Mouse (Mus musculus): Measurements from ENCODE around the gene Neurod1.

DNA sequence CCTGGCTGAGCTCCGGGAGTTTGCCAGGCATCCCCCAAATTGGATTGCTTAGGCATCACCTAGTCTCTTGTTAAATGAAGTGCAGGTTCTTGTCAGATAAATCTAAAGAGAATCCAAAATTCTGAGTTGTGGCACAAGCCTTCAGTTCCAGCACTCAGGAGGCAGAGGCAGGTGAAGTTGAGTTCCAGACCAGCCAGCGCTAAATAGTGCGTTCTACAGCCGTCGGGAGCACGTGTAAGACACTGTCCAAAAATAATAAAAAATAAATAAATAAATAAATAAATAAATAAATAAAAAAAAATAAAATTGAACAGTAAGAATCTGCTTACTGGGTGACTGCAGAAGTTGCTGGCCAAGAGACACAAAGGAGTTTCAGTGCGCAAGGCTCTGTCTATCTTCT is 27.4 kb downstream of the Neurod1 start:
- TF ChIP-seq POLR2A (IDR thresholded peaks at IDR 0.05; ENCODE audit: low read depth, low read length) (no peak), CTCF (conservative IDR thresholded peaks at IDR 0.05 in 1 of 2, IDR thresholded peaks at IDR 0.05 in 1 of 2; ENCODE audit: low read depth in 2 of 2, low read length in 2 of 2) (no peak), ELF1 (IDR thresholded peaks at IDR 0.05; ENCODE audit: low read depth, low read length) (no peak), GABPA (IDR thresholded peaks at IDR 0.05; ENCODE audit: insufficient replicate concordance, low read depth, low read length) (no peak), UBTF (IDR thresholded peaks at IDR 0.05; ENCODE audit: low read depth, low read length) (no peak), SIN3A (IDR thresholded peaks at IDR 0.05; ENCODE audit: low read length) (no peak), EP300 (IDR thresholded peaks at IDR 0.05; ENCODE audit: low read length) (no peak), CHD1 (IDR thresholded peaks at IDR 0.05; ENCODE audit: low read depth, low read length) (no peak), ZKSCAN1 (IDR thresholded peaks at IDR 0.05; ENCODE audit: borderline replicate concordance, low read depth, low read length) (no peak), CHD2 (IDR thresholded peaks at IDR 0.05; ENCODE audit: low read length) (no peak), MAZ (IDR thresholded peaks at IDR 0.05; ENCODE audit: low read depth, low read length) (no peak), E2F4 (IDR thresholded peaks at IDR 0.05; ENCODE audit: insufficient replicate concordance, low read depth, low read length) (no peak)
